Mouse (Mus musculus) MEL (cell line): ENCODE results near the gene Stap2. TPM values are rescaled to one million over a fixed set of nuclear protein-coding genes. Genes with fewer than 3 reads are reported as not detected.

Experiments used
- DNase-seq: peaks from one replicate; pipeline ENCODE4 v3.0.0; 2011; ENCODE audit warnings: low read depth, low spot score
- H3K27ac ChIP-seq: 2 replicates; pipeline ENCODE4 v1.5.1; 2012; ENCODE audit warnings: low read depth, mild to moderate bottlenecking, control low read depth, low read length, moderate library complexity; ENCODE audit not compliant: control insufficient read depth
- H3K27me3 ChIP-seq, 2 experiments: fragments of 150-350 bp in 1 of 2; sonication (generic) in 1 of 2; 2 replicates each; pipeline ENCODE4 v1.6.1; 2012; ENCODE audit warnings: low read length in 2 of 2, mild to moderate bottlenecking in 2 of 2, improper control_type of control experiment in 1 of 2, moderate library complexity in 1 of 2; ENCODE audit not compliant: insufficient read depth in 2 of 2, control insufficient read depth in 1 of 2
- H3K36me3 ChIP-seq, 2 experiments: 2 replicates each; pipeline ENCODE4 v1.6.1; 2012 to 2014; ENCODE audit warnings: low read length in 2 of 2, improper control_type of control experiment in 1 of 2, inconsistent platforms in 1 of 2, mild to moderate bottlenecking in 1 of 2; ENCODE audit not compliant: insufficient read depth in 2 of 2, control insufficient read depth in 1 of 2
- H3K4me1 ChIP-seq, 2 experiments: fragments of 150-350 bp in 1 of 2; sonication (generic) in 1 of 2; 2 replicates each; pipeline ENCODE4 v1.6.1; 2012; ENCODE audit warnings: low read length in 2 of 2, improper control_type of control experiment in 1 of 2, mild to moderate bottlenecking in 1 of 2; ENCODE audit not compliant: insufficient read depth in 2 of 2, control insufficient read depth in 1 of 2
- H3K4me3 ChIP-seq, 2 experiments: fragments of 150-350 bp in 1 of 2; sonication (generic) in 1 of 2; 2 replicates each; pipeline ENCODE4 v1.5.1; 2012; ENCODE audit warnings: low read depth in 2 of 2, low read length in 2 of 2, mild to moderate bottlenecking in 2 of 2, moderate library complexity in 2 of 2, control low read depth in 1 of 2, improper control_type of control experiment in 1 of 2; ENCODE audit not compliant: control insufficient read depth in 1 of 2, insufficient read depth in 1 of 2
- H3K79me2 ChIP-seq: 2 replicates; pipeline ENCODE4 v1.6.1; 2012; ENCODE audit warnings: mild to moderate bottlenecking, low read length, moderate library complexity; ENCODE audit not compliant: control insufficient read depth, poor library complexity, insufficient read depth
- H3K9ac ChIP-seq: 2 replicates; pipeline ENCODE4 v1.6.1; 2012; ENCODE audit warnings: low read depth, mild to moderate bottlenecking, control low read depth, low read length, moderate library complexity; ENCODE audit not compliant: control insufficient read depth, poor library complexity, severe bottlenecking
- H3K9me3 ChIP-seq: fragments of 150-350 bp; sonication (generic); replicated peaks from 2 replicates; pipeline ENCODE4 v1.6.1; 2012; ENCODE audit warnings: mild to moderate bottlenecking, low read length, improper control_type of control experiment, moderate library complexity; ENCODE audit not compliant: insufficient read depth
- CHD2 ChIP-seq: IDR thresholded peaks from 2 replicates; pipeline ENCODE4 v1.6.1; 2011; ENCODE audit warnings: low read length, improper control_type of control experiment
- CTCF ChIP-seq, 3 experiments: IDR thresholded peaks in 2 of 3; conservative IDR thresholded peaks in 1 of 3; 2 replicates each; pipeline ENCODE4 v1.5.1; 2011 to 2012; ENCODE audit warnings: low read length in 3 of 3, low read depth in 2 of 3, mild to moderate bottlenecking in 2 of 3, improper control_type of control experiment in 1 of 3, inconsistent platforms in 1 of 3, mixed read lengths in 1 of 3, moderate library complexity in 1 of 3; ENCODE audit not compliant: control insufficient read depth in 1 of 3, insufficient read depth in 1 of 3, poor library complexity in 1 of 3, severe bottlenecking in 1 of 3
- EP300 ChIP-seq, 2 experiments: IDR thresholded peaks; 2 replicates each; pipeline ENCODE4 v1.6.1; 2011; ENCODE audit warnings: improper control_type of control experiment in 2 of 2, low read length in 2 of 2, low read depth in 1 of 2, mild to moderate bottlenecking in 1 of 2
- ETS1 ChIP-seq: IDR thresholded peaks from 2 replicates; pipeline ENCODE4 v1.6.1; 2012; ENCODE audit warnings: low read depth, mild to moderate bottlenecking, inconsistent platforms, low read length, improper control_type of control experiment, moderate library complexity
- GATA1 ChIP-seq: IDR thresholded peaks from 2 replicates; pipeline ENCODE4 v1.6.1; 2011; ENCODE audit warnings: low read depth, low read length, improper control_type of control experiment
- HCFC1 ChIP-seq: IDR thresholded peaks from 2 replicates; pipeline ENCODE4 v1.6.1; 2012; ENCODE audit warnings: low read depth, mild to moderate bottlenecking, inconsistent platforms, low read length, improper control_type of control experiment, moderate library complexity
- MAX ChIP-seq: IDR thresholded peaks from 2 replicates; pipeline ENCODE4 v1.6.1; 2011; ENCODE audit warnings: low read length, improper control_type of control experiment
- MYB ChIP-seq: IDR thresholded peaks from 2 replicates; pipeline ENCODE4 v1.6.1; 2011; ENCODE audit warnings: mild to moderate bottlenecking, low read depth, low read length, improper control_type of control experiment
- MYC ChIP-seq: IDR thresholded peaks from 2 replicates; pipeline ENCODE4 v1.6.1; 2011; ENCODE audit warnings: low read depth, mild to moderate bottlenecking, low read length, improper control_type of control experiment, moderate library complexity
- NELFE ChIP-seq: IDR thresholded peaks from 2 replicates; pipeline ENCODE4 v1.6.1; 2011; ENCODE audit warnings: low read depth, low read length, improper control_type of control experiment
- RCOR1 ChIP-seq: IDR thresholded peaks from 2 replicates; pipeline ENCODE4 v1.6.1; 2012; ENCODE audit warnings: low read depth, mild to moderate bottlenecking, inconsistent platforms, low read length, improper control_type of control experiment
- TBP ChIP-seq: IDR thresholded peaks from 2 replicates; pipeline ENCODE4 v1.8.0; 2011; ENCODE audit warnings: low read depth, low read length, improper control_type of control experiment
- UBTF ChIP-seq: IDR thresholded peaks from 2 replicates; pipeline ENCODE4 v1.6.1; 2012; ENCODE audit warnings: low read depth, mild to moderate bottlenecking, inconsistent platforms, low read length, improper control_type of control experiment, moderate library complexity, borderline replicate concordance; ENCODE audit not compliant: insufficient read depth
- ZMIZ1 ChIP-seq: IDR thresholded peaks from 2 replicates; pipeline ENCODE4 v1.6.1; 2012; ENCODE audit warnings: low read depth, mild to moderate bottlenecking, inconsistent platforms, low read length, improper control_type of control experiment, moderate library complexity
- polyA plus RNA-seq, 2 experiments: library from polyadenylated mRNA; stranded (reverse) in 1 of 2; unstranded in 1 of 2; fragments of >175 nt in 1 of 2; fragments of >200 nt in 1 of 2; gene quantifications; 2 replicates each; pipeline versions ENCODE4 v1.2.1 to v1.2.4; 2012; ENCODE audit warnings: low replicate concordance in 2 of 2, low read depth in 1 of 2; ENCODE audit not compliant: insufficient read length in 2 of 2, insufficient read depth in 1 of 2, missing spikeins in 1 of 2
- total RNA-seq: library from RNA; depleted of rRNA; stranded (reverse); fragments of 300-350 nt; gene quantifications from 2 replicates; pipeline ENCODE4 v1.2.3, GENCODE M21; 2012

The Stap2 gene
- total and polyA plus RNA-seq, 3 experiments, result 0.08 TPM; not detected in 1

DNA sequence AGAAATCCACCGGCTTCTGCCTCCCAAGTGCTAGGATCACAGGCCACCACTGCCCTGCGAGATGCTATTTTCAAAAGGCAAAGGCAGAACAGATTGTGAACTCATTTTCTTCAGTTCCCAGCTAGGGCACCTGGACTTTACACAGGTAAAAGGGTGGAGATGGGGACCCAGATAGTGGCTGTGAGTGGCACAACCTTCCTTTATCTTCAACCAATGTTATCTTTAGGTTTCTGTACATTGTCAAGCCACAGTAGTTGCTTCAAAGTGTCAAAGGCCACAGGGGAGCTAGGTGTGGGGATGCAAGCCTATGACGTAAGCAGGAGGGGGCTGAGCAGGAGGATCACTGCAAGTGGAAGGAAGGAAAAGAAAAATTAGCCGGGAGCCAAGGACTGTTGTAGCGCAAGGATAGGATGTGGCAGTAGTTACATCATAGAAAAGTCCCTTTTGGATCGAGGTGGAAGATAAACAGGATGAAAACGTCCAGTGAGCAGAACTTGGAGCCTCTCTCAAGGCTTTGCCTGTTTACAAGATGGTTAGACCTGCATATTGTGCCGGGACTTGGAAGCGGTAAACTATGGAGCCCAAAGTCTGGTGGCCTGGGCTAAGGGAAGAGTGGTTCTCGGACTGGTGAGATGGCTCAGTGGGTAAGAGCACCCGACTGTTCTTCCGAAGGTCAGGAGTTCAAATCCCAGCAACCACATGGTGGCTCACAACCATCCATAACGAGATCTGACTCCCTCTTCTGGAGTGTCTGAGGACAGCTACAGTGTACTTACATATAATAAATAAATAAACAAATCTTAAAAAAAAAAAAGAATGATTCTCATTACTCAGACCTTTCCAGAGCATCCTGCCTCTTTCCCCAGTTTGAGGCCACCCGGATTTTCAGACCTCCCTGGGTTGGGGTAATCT is 2.3 kb upstream of the Stap2 start:
- Histone ChIP-seq H3K4me1 (peaks cover 0 to 17% of the 10 kb centered on the region in 2 experiments; a peak in 2 of 4 replicates), H3K36me3 (peaks cover 0 to 8% of the 10 kb centered on the region in 2 experiments; a peak in 2 of 4 replicates), H3K9me3 (no peaks in the 10 kb centered on the region), H3K27ac (no peak overlapping the region), H3K79me2 (no peaks in the 10 kb centered on the region), H3K4me3 (peak overlapping the region in 1 of 2 experiments; percentile 13; a peak in 1 of 4 replicates), H3K9ac (no peak overlapping the region), H3K27me3 (no peaks in the 10 kb centered on the region)
- TF ChIP-seq RCOR1 (0 out of 2 replicates have a peak, but pooled peaks have one; percentile 26), CTCF (IDR thresholded peaks at IDR 0.05 in 2 of 3, conservative IDR thresholded peaks at IDR 0.05 in 1 of 3; ENCODE audit: control insufficient read depth in 1 of 3, insufficient read depth in 1 of 3, low read depth in 2 of 3, low read length in 3 of 3, poor library complexity in 1 of 3, severe bottlenecking in 1 of 3) (peak in 1 of 3 experiments; percentile 3; a peak in 1 of 6 replicates), GATA1 (no peak), CHD2 (no peak), MYB (no peak), NELFE (peak; percentile 46), UBTF (no peak), HCFC1 (no peak), EP300 (IDR thresholded peaks at IDR 0.05; ENCODE audit: low read depth in 1 of 2, low read length in 2 of 2) (no peak), ETS1 (0 out of 2 replicates have a peak, but pooled peaks have one; percentile 20), MAX (no peak)
- peak; percentile 30 for DNase-seq

DNA sequence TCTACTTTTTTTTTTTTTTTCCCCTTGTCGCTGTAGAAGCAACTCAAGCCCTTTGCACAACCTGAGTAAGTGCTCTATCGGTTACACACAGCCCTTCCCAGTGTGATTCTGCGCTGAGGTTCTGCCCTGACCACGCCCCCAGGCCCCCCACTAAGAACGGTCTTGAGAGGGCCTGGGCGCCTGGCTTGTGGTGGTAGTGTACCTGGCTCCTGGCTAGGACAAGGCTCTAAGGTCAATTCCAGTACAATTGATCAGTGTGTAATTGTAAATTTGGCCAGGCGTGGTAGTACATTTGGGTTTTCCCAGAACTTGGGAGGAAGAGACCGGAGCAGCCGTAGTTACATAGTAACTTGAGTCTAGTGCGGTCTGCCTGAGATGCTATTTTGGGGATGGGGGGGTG is 1.6 kb upstream of the Stap2 start:
- H3K27ac ChIP-seq, result no peak overlapping the region
- no peak overlapping the region for H3K9ac ChIP-seq
- H3K36me3 ChIP-seq, result peaks cover 0 to 8% of the 10 kb centered on the region in 2 experiments; a peak in 2 of 4 replicates
- no peak for DNase-seq
- H3K9me3 ChIP-seq, result no peaks in the 10 kb centered on the region
- H3K79me2 ChIP-seq, result no peaks in the 10 kb centered on the region
- no peaks in the 10 kb centered on the region for H3K27me3 ChIP-seq
- no peak overlapping the region for H3K4me3 ChIP-seq
- TF ChIP-seq MYB (no peak), NELFE (no peak), TBP (no peak), ZMIZ1 (no peak), HCFC1 (no peak), MYC (no peak)
- H3K4me1 ChIP-seq, result peaks cover 0 to 17% of the 10 kb centered on the region in 2 experiments; a peak in 2 of 4 replicates
